Mouse (Mus musculus) olfactory bulb, adult 2 months (tissue): ENCODE results near the gene Slf2.

Experiments
- CTCF ChIP-seq: fragments of 200-500 bp; IDR thresholded peaks from 2 replicates; pipeline ENCODE4 v1.5.1; 2012; ENCODE audit warnings: low read depth, mild to moderate bottlenecking, low read length, moderate library complexity; ENCODE audit not compliant: insufficient read depth
- POLR2A ChIP-seq: fragments of 200-500 bp; IDR thresholded peaks from 2 replicates; pipeline ENCODE4 v1.6.1; 2012; ENCODE audit warnings: mild to moderate bottlenecking, low read depth, low read length, moderate library complexity; ENCODE audit not compliant: insufficient read depth

GRCm38 (mm10) chr19:45012636-45013035 is 81.7 kb downstream of the Slf2 start:
- TF ChIP-seq POLR2A (no peak), CTCF (no peak)
